Mouse (Mus musculus): ENCODE measurements at regions not wholly inside any gene's neighbourhood (a gene's known extent, or its start where the extent isn't known, plus 50 kb on each side); places are given as distances from the start of the nearest gene placed in this dataset.

GRCm38 (mm10) chr2:137516271-137516670 lies 399.8 kb upstream of the Jag1 start:
- TF ChIP-seq POLR2A (IDR thresholded peaks at IDR 0.05; ENCODE audit: extremely low read depth, insufficient read depth, low read length) (no peak), CTCF (IDR thresholded peaks at IDR 0.05; ENCODE audit: extremely low read depth, insufficient read depth, low read length) (no peak)
- no peak overlapping the region for H3K27ac ChIP-seq (ENCODE audit: insufficient read depth, low read length)
- H3K4me3 ChIP-seq (ENCODE audit: insufficient read depth, low read length) = no peak overlapping the region
- no peaks in the 10 kb centered on the region for H3K4me1 ChIP-seq (ENCODE audit: control insufficient read depth, insufficient read depth, low read length)

GRCm38 (mm10) chr2:137515043-137515442 lies 398.6 kb upstream of the Jag1 start:
- Histone ChIP-seq H3K4me3 (ENCODE audit: insufficient read depth, low read length) (no peak overlapping the region), H3K4me1 (ENCODE audit: control insufficient read depth, insufficient read depth, low read length) (no peaks in the 10 kb centered on the region)

GRCm38 (mm10) chr2:137513895-137514506 lies 397.6 kb upstream of the Jag1 start:
- H3K4me3 ChIP-seq (ENCODE audit: insufficient read depth, low read length) = no peak overlapping the region
- no peak overlapping the region for H3K27ac ChIP-seq (ENCODE audit: insufficient read depth, low read length)
- TF ChIP-seq CTCF (IDR thresholded peaks at IDR 0.05; ENCODE audit: extremely low read depth, insufficient read depth, low read length) (no peak), POLR2A (IDR thresholded peaks at IDR 0.05; ENCODE audit: extremely low read depth, insufficient read depth, low read length) (no peak)
- H3K4me1 ChIP-seq (ENCODE audit: control insufficient read depth, insufficient read depth, low read length) = no peaks in the 10 kb centered on the region

More at GRCm38 (mm10) chr2:137515043-137515442, 398.6 kb upstream of the Jag1 start:
- no peak overlapping the region for H3K27ac ChIP-seq (ENCODE audit: insufficient read depth, low read length)
- TF ChIP-seq POLR2A (IDR thresholded peaks at IDR 0.05; ENCODE audit: extremely low read depth, insufficient read depth, low read length) (no peak), CTCF (IDR thresholded peaks at IDR 0.05; ENCODE audit: extremely low read depth, insufficient read depth, low read length) (no peak)

- H3K27ac ChIP-seq (ENCODE audit: insufficient read depth, low read length) = no peak overlapping the region
- no peaks in the 10 kb centered on the region for H3K4me1 ChIP-seq (ENCODE audit: control insufficient read depth, insufficient read depth, low read length)
- no peak for TF ChIP-seq CTCF (IDR thresholded peaks at IDR 0.05; ENCODE audit: extremely low read depth, insufficient read depth, low read length)
- no peak for TF ChIP-seq POLR2A (IDR thresholded peaks at IDR 0.05; ENCODE audit: extremely low read depth, insufficient read depth, low read length)
These were observed 394.3 kb upstream of the Jag1 start for GRCm38 (mm10) chr2:137510671-137511235.

GRCm38 (mm10) chr2:137501236-137501635 lies 384.8 kb upstream of the Jag1 start:
- TF ChIP-seq POLR2A (IDR thresholded peaks at IDR 0.05; ENCODE audit: extremely low read depth, insufficient read depth, low read length) (no peak), CTCF (IDR thresholded peaks at IDR 0.05; ENCODE audit: extremely low read depth, insufficient read depth, low read length) (no peak)
- Histone ChIP-seq H3K4me3 (ENCODE audit: insufficient read depth, low read length) (no peak overlapping the region), H3K27ac (ENCODE audit: insufficient read depth, low read length) (no peak overlapping the region), H3K4me1 (ENCODE audit: control insufficient read depth, insufficient read depth, low read length) (no peaks in the 10 kb centered on the region)

More at GRCm38 (mm10) chr2:137510671-137511235, 394.3 kb upstream of the Jag1 start:
- no peak overlapping the region for H3K4me3 ChIP-seq (ENCODE audit: insufficient read depth, low read length)

GRCm38 (mm10) chr2:137497616-137498015 lies 381.2 kb upstream of the Jag1 start:
- TF ChIP-seq POLR2A (IDR thresholded peaks at IDR 0.05; ENCODE audit: extremely low read depth, insufficient read depth, low read length) (no peak), CTCF (IDR thresholded peaks at IDR 0.05; ENCODE audit: extremely low read depth, insufficient read depth, low read length) (no peak)
- H3K27ac ChIP-seq (ENCODE audit: insufficient read depth, low read length) = no peak overlapping the region
- no peak overlapping the region for H3K4me3 ChIP-seq (ENCODE audit: insufficient read depth, low read length)
- H3K4me1 ChIP-seq (ENCODE audit: control insufficient read depth, insufficient read depth, low read length) = no peaks in the 10 kb centered on the region

GRCm38 (mm10) chr2:137493600-137493999 lies 377.2 kb upstream of the Jag1 start:
- TF ChIP-seq CTCF (IDR thresholded peaks at IDR 0.05; ENCODE audit: extremely low read depth, insufficient read depth, low read length) (no peak), POLR2A (IDR thresholded peaks at IDR 0.05; ENCODE audit: extremely low read depth, insufficient read depth, low read length) (no peak)
- Histone ChIP-seq H3K4me3 (ENCODE audit: insufficient read depth, low read length) (no peak overlapping the region), H3K27ac (ENCODE audit: insufficient read depth, low read length) (no peak overlapping the region), H3K4me1 (ENCODE audit: control insufficient read depth, insufficient read depth, low read length) (no peaks in the 10 kb centered on the region)

GRCm38 (mm10) chr2:137489181-137489682 lies 372.8 kb upstream of the Jag1 start:
- no peak overlapping the region for H3K27ac ChIP-seq (ENCODE audit: insufficient read depth, low read length)
- no peaks in the 10 kb centered on the region for H3K4me1 ChIP-seq (ENCODE audit: control insufficient read depth, insufficient read depth, low read length)
- TF ChIP-seq POLR2A (IDR thresholded peaks at IDR 0.05; ENCODE audit: extremely low read depth, insufficient read depth, low read length) (no peak), CTCF (IDR thresholded peaks at IDR 0.05; ENCODE audit: extremely low read depth, insufficient read depth, low read length) (no peak)
- no peak overlapping the region for H3K4me3 ChIP-seq (ENCODE audit: insufficient read depth, low read length)

- H3K27ac ChIP-seq (ENCODE audit: insufficient read depth, low read length) = no peak overlapping the region
- TF ChIP-seq CTCF (IDR thresholded peaks at IDR 0.05; ENCODE audit: extremely low read depth, insufficient read depth, low read length) (no peak), POLR2A (IDR thresholded peaks at IDR 0.05; ENCODE audit: extremely low read depth, insufficient read depth, low read length) (no peak)
- no peak overlapping the region for H3K4me3 ChIP-seq (ENCODE audit: insufficient read depth, low read length)
- H3K4me1 ChIP-seq (ENCODE audit: control insufficient read depth, insufficient read depth, low read length) = no peaks in the 10 kb centered on the region
These were observed 352.3 kb upstream of the Jag1 start for GRCm38 (mm10) chr2:137468769-137469168.
